ENCODE assay signal across 9 mouse cellular contexts in the genomic region with DNA sequence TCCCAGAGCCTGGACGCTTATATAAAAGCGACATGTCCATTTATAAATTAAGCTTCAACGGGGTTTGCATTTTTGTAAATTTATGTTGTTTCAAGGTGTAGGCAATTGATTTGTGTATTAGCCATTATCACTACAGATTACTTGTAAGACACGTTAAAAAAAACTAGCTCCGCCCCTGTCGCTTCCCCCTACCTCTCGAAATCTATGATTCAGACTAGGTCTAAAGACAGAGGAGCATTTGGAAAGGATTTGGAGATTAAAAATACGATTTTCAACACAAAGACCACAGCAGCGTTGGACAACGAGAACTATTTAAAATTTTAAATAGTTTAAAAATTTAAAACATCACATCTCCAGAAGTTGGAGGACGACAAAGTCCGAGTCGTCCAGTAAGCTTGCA. TPM values are rescaled to one million over a fixed set of nuclear protein-coding genes. Genes with fewer than 3 reads are reported as not detected.
DNase-seq lines count a peak whose midpoint lies in the region; ATAC-seq lines count a peak whose summit lies in the region.
"Had no signal": no experiment of that assay in that cellular context is flagged by ENCODE, and none has a peak within 500 bp of the region (broad histone marks: within the 10 kb centered on the region; RNA-seq: fewer than 3 reads in every experiment).

No protein-coding gene starts in this region.

- peak overlapping the region; percentile 97 for H3K4me2 ChIP-seq in forebrain, embryonic 16.5 days (ENCODE audit: low read length)
- peak overlapping the region; percentile 58 for H3K4me2 ChIP-seq in liver, embryonic 15.5 days

- no peaks in the 10 kb centered on the region for H3K36me3 ChIP-seq in forebrain, embryonic 16.5 days (ENCODE audit: control insufficient read depth, insufficient read depth)
- H3K36me3 ChIP-seq in liver, embryonic 15.5 days (replicated peaks), result no peaks in the 10 kb centered on the region

- H3K9ac ChIP-seq in forebrain, embryonic 16.5 days (replicated peaks; ENCODE audit: low read depth, low read length), result peak overlapping the region; percentile 58
- no peak overlapping the region for H3K9ac ChIP-seq in liver, embryonic 15.5 days

- H3K4me1 ChIP-seq in forebrain, embryonic 16.5 days (replicated peaks; ENCODE audit: control insufficient read depth, insufficient read depth, low read length), result peaks cover 19% of the 10 kb centered on the region
- no peaks in the 10 kb centered on the region for H3K4me1 ChIP-seq in liver, embryonic 15.5 days (replicated peaks)

- DNase-seq in embryo, embryonic 11 days, result peak; percentile 31
- no peak for DNase-seq in embryo, embryonic 9.5 days (ENCODE audit: extremely low spot score)
- DNase-seq in 3T3-L1 (ENCODE audit: low read depth, low spot score), result peak; percentile 33
- no peak for DNase-seq in urinary bladder, adult 2 months (ENCODE audit: low spot score)
- no peak for DNase-seq in urinary bladder, postnatal 4 days (ENCODE audit: low spot score in 2 of 2)
- DNase-seq in adipocyte (ENCODE audit: low spot score), result no peak
- DNase-seq: B cell, adult 2 months had no signal

- H3K27ac ChIP-seq in forebrain, embryonic 16.5 days (ENCODE audit: low read length), result peak overlapping the region; percentile 71; the same call in 1 of the 2 replicates
- no peak overlapping the region for H3K27ac ChIP-seq in liver, embryonic 15.5 days (replicated peaks)

- ATAC-seq in forebrain, embryonic 16.5 days, result no peak
- ATAC-seq in liver, embryonic 15.5 days (ENCODE audit: insufficient read depth), result no peak

- no peaks in the 10 kb centered on the region for H3K9me3 ChIP-seq in forebrain, embryonic 16.5 days (ENCODE audit: control insufficient read depth, low read length)
- no peaks in the 10 kb centered on the region for H3K9me3 ChIP-seq in liver, embryonic 15.5 days (replicated peaks)

- H3K27me3 ChIP-seq in forebrain, embryonic 16.5 days (replicated peaks; ENCODE audit: control insufficient read depth, insufficient read depth, low read length), result no peaks in the 10 kb centered on the region
- H3K27me3 ChIP-seq in liver, embryonic 15.5 days, result peaks cover 58% of the 10 kb centered on the region

- peak overlapping the region; percentile 77 for H3K4me3 ChIP-seq in forebrain, embryonic 16.5 days (replicated peaks; ENCODE audit: low read length)
- peak overlapping the region; percentile 44 for H3K4me3 ChIP-seq in liver, embryonic 15.5 days (replicated peaks)

- 4% methylated on average over 13 of the region's 13 CpGs for WGBS in forebrain, embryonic 16.5 days
- WGBS in liver, embryonic 15.5 days (ENCODE audit: insufficient replicate concordance), result 3% methylated on average over 13 of the region's 13 CpGs

RNA-seq across cellular contexts. Expression of gene Fat1, which starts 0.8 kb away (rescaled TPM):
- polyA plus RNA-seq in forebrain, embryonic 16.5 days (2015; fragmentation: Nextera tagmentation; extraction: Ambion mirVana), result 8.7 and 10.4 TPM in 2 replicates
- polyA plus RNA-seq in liver, embryonic 15.5 days (2015; fragmentation: Nextera tagmentation; extraction: Ambion mirVana), result 0.91 and 1.2 TPM in 2 replicates
- 52.0 and 53.5 TPM in 2 replicates for polyA plus RNA-seq in urinary bladder, adult 2 months (2012; rRNA removed)

Comparison
In these comparisons a context has a peak if more than half of its experiments do, and no peak if none do; other contexts are left out.
1. DNase-seq: peak in embryo, embryonic 11 days (single experiment) and 3T3-L1 (single experiment); none in embryo, embryonic 9.5 days (single experiment), urinary bladder, adult 2 months (single experiment), urinary bladder, postnatal 4 days (0 of 2) and adipocyte (single experiment).